Mouse (Mus musculus): ENCODE data around the gene Gapvd1.

DNA sequence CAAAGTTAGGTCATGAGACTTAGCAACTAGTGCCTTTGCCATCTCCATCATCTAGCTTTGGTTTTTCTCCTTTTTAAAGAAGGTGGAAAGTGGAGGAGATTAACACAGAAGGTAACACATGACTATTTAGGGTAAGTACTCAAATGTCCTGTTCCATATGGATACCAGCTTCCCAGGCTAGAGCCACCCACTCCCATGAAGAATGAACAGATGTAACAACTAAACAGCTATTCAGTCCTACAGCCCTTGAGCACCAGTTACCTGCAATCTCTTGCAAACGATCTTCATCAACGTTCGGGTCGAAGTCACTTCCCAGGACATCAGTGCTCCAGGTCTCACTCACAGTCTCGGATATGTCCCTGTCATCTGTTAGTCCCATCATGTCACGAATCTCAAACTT lies 43.1 kb downstream of the Gapvd1 start:
- TF ChIP-seq CTCF (conservative IDR thresholded peaks at IDR 0.05; ENCODE audit: insufficient read depth, insufficient read length, low read depth, low read length) (no peak), POLR2A (IDR thresholded peaks at IDR 0.05; ENCODE audit: low read depth, low read length) (no peak)
